Mouse (Mus musculus) hindbrain, embryonic 13.5 days (tissue): ENCODE results near the gene Mat2b. TPM values are rescaled to one million over a fixed set of nuclear protein-coding genes. Genes with fewer than 3 reads are reported as not detected.

ENCODE experiments used
- polyA plus RNA-seq: library from polyadenylated mRNA; unstranded; fragments of >200 nt; fragmentation: Nextera tagmentation; extraction: Ambion mirVana; gene quantifications from 2 replicates; pipeline ENCODE4 v1.2.1, GENCODE M21; 2015

Mat2b gene
- polyA plus RNA-seq, 1 experiment from 2014 or later, result 65.8 TPM

Other genes with a start within 250 kb of the Mat2b start
- 10.0 and 11.2 TPM in 2 replicates for gene Hmmr, start 38.2 kb upstream of the Mat2b start, polyA plus RNA-seq
- gene Nudcd2, start 38.5 kb upstream of the Mat2b start, polyA plus RNA-seq, result 74.8 and 79.1 TPM in 2 replicates
- gene Ccng1, start 60.1 kb upstream of the Mat2b start, polyA plus RNA-seq, result 36.7 and 38.7 TPM in 2 replicates